Mouse (Mus musculus) embryo, embryonic 10.5 days (tissue): Measurements from ENCODE around the gene Bcl9l.

Source experiments
- DNase-seq: peaks from one replicate; pipeline ENCODE4 v3.0.0-alpha.2; 2015; ENCODE audit warnings: low spot score

Bcl9l gene

GRCm38 (mm10) chr9:44483510-44484044, 952 bp downstream of the Bcl9l start:
- DNase-seq: peak; percentile 86

- no peak for DNase-seq
Observed at GRCm38 (mm10) chr9:44484311-44485104, 1.9 kb downstream of the Bcl9l start.

- no peak for DNase-seq
Observed at GRCm38 (mm10) chr9:44485105-44485515, 2.5 kb downstream of the Bcl9l start.

- DNase-seq: no peak
Observed at GRCm38 (mm10) chr9:44485516-44486161, 3.0 kb downstream of the Bcl9l start.

- DNase-seq: peak; percentile 71
Observed at GRCm38 (mm10) chr9:44486335-44486734, 3.7 kb downstream of the Bcl9l start.

GRCm38 (mm10) chr9:44486741-44487421, 4.3 kb downstream of the Bcl9l start:
- DNase-seq: no peak

DNA sequence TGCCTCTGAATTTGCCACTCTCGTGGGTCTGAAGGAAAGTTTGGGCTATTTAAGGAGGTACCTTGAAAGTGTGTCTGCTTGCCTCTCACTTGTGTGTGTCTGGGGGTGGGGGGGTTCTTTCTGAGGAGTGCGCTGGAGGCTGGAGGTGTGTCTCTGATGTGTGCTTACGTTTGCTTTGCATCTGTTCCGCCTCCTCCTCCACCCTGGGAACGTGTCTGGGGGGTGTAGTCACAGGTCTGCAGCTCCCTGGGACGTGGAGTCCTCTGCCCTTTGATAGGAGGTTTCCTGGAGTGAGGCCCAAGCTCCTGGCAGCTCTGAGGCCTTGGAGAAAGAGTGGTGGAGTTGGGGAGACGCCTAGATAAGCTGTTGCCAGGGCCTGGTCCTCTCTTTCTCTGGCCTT, 4.8 kb downstream of the Bcl9l start:
- DNase-seq: no peak

- no peak for DNase-seq
Observed at GRCm38 (mm10) chr9:44488416-44488815, 5.8 kb downstream of the Bcl9l start.

GRCm38 (mm10) chr9:44488855-44489381, 6.3 kb downstream of the Bcl9l start:
- peak; percentile 48 for DNase-seq

GRCm38 (mm10) chr9:44489651-44490085, 7.0 kb downstream of the Bcl9l start:
- peak; percentile 38 for DNase-seq

DNA sequence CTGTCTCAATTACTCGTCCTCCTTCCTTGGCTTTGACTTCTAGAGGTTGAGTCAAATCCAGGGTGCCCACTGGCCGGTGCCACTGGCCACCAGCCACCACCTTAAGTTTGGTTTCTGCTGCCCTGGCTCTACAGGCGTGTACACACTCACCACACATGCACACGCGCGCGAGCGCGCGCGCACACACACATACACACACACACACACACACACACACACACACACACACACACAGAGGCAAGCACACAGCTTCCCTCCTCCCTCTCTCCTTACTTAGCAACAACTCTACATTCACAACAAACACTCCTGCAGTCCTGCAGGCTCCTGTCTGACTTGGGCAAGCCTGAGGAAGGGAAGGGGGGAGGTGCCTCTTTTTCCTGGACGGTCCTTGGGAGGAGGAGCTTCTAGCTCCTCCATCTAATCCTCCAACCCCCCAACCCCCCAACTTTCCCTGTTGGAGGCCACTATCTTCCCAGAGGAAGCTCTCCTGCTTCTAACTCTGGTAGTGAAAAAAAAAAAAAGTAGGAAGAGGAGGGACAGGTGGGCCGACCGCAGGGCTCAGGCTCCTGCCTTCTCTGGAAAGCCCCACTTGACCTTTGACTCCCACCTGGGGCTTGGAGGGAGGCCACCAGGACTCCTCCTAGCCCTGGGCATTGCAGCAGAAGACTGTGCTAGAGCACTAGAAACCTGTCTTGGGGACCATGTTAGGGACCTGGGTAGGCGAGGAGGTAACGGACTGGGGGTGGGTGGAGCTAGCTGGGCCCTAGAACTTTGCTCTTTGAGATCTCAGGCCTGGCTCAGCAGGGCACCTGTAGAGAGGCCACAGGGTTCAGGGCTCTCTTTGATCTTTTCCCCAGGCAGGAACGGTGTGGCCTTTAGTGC, 7.7 kb downstream of the Bcl9l start:
- DNase-seq: peak; percentile 71

- DNase-seq: no peak
Observed at GRCm38 (mm10) chr9:44491351-44491750, 8.7 kb downstream of the Bcl9l start.

DNA sequence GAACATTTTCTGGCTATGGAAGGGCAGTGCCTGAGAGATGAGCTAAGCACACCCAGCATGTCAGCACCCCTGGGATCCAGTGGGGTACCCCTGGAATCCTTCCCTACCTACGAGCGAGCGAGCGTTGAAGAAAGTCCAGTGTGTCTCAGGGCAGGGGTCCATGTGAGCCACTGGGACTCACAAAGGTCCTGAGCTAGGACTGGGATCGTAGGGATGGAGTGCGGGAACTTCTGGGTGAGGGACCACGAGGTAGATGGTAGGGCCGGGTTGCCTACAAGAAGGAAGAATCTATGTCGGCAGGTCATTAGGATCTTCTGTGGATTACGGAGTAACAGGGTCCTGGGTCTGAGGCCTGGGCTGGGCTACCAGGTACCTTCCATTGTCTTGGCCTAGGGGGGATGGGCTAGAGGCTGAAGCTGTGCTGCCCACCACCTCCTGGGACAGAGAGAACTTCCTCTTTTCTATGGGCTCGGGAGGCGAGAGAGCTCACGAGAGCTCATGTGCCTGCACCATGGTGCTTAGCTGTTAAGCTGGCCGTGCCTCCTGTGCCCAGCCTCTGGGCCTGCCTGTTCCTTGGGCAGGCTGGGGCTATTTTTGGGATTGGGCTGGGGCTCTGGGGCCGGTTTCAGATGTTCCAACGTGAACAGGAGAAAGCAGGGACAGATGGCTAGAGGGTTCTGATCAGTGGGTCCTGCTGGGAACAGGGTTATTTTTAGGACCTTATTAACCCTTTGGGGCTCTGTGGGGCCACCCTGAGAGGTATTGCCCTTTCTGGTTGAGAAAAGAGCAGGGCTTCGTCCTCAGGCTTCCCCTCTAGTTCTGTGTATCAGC, 10.2 kb downstream of the Bcl9l start:
- no peak for DNase-seq

DNA sequence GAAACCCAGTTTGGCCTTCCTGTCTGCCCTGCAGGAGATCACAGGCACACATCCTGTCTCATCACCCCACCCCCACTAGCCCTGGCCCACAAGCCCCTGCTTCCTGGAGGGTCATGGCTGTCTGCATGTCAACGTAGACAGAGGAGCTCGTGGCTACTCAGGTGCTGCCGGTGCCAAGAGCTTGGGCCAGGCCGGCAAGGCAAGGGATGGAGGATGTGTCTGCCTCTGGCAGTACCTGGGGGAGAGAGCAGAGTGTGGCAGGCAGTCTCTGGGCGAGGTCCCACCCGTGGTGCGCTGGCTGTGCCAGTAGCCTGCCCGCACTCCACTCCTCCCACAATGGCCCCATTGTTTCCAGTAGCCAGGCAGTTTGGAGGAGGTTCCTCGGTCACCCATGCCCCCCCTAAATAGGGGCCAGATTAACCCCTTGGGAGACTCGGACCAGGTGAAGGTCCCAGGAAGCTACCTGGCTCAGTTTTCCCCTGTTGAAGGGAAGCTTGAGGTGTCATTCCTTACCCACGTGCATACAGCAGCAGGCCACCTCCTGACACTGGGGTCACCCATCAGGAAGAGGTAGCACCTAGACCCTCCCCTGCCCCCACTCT, 11.7 kb downstream of the Bcl9l start:
- DNase-seq: no peak

GRCm38 (mm10) chr9:44494863-44495809, 12.5 kb downstream of the Bcl9l start:
- DNase-seq: no peak

- no peak for DNase-seq
Observed at GRCm38 (mm10) chr9:44495810-44496344, 13.3 kb downstream of the Bcl9l start.

DNA sequence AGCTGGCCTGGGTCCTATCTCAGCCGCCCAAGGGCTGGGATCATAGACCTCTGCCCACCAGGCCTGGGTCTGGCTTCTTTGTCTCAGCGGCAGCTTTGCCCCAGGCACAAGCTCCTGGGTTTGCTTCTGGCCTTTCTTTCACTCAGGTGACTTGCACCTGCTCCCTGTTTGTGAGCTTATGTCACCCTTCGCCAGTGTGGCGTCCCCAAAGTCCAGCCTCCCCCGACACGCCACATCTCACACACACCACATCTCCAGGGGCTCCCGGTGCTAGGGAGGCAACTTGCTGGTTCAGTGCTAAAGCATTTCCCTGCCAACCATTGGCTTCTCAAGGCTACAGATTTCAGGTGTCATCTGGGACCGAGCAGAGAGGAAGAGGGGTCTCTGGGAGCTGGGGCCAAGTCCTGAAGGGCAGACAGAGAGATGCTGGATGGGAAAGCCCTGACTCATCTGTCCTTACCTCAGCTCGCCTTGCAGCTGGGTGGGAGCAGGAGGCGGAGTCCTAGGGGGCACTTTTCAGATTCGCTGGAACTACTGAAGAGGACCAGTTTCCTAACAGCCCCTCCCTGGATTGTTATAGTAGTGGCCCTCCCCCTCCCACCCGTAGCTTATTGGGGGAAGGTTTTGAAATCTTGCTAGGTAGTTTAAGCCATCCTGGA, 14.3 kb downstream of the Bcl9l start:
- no peak for DNase-seq
